Mouse (Mus musculus) C2C12 (cell line): Measurements from ENCODE around the gene Mindy4.

Experiments used
- CEBPB ChIP-seq: IDR thresholded peaks from one replicate; pipeline ENCODE4 v1.6.1; 2011; ENCODE audit warnings: low read depth, mild to moderate bottlenecking, control low read depth, moderate library complexity
- CTCF ChIP-seq: IDR thresholded peaks from one replicate; pipeline ENCODE4 v1.5.1; 2011; ENCODE audit not compliant: control insufficient read depth, insufficient read depth, insufficient read length
- FOSL1 ChIP-seq: IDR thresholded peaks from one replicate; pipeline ENCODE4 v1.8.0; 2011; ENCODE audit warnings: mild to moderate bottlenecking, low read length; ENCODE audit not compliant: poor library complexity, insufficient read depth, severe bottlenecking
- MAX ChIP-seq: IDR thresholded peaks from one replicate; pipeline ENCODE4 v1.6.1; 2011; ENCODE audit warnings: mild to moderate bottlenecking, control low read depth
- MYOD1 ChIP-seq: IDR thresholded peaks from one replicate; pipeline ENCODE4 v1.6.1; 2011; ENCODE audit warnings: low read depth; ENCODE audit not compliant: control insufficient read depth, insufficient read length
- MYOG ChIP-seq: IDR thresholded peaks from one replicate; pipeline ENCODE4 v1.6.1; 2011; ENCODE audit not compliant: control insufficient read depth, insufficient read length; ENCODE audit errors: extremely low read depth
- USF1 ChIP-seq: IDR thresholded peaks from one replicate; pipeline ENCODE4 v1.6.1; 2011; ENCODE audit warnings: low read depth, mild to moderate bottlenecking, control low read depth, moderate library complexity

- TF ChIP-seq CTCF, result no peak
- TF ChIP-seq USF1, result no peak
- TF ChIP-seq CEBPB, result no peak
- TF ChIP-seq MAX, result no peak
- TF ChIP-seq FOSL1, result no peak
- no peak for TF ChIP-seq MYOD1
- TF ChIP-seq MYOG, result no peak
Observed at GRCm38 (mm10) chr6:55278520-55278919, 75.3 kb downstream of the Mindy4 start.
